Mouse (Mus musculus) liver, embryonic 13.5 days (tissue): ENCODE measurements at regions not wholly inside any gene's neighbourhood (a gene's known extent, or its start where the extent isn't known, plus 50 kb on each side); places are given as distances from the start of the nearest gene placed in this dataset.

Experiments used
- ATAC-seq: fragments of 200-750 bp; cut with Nextera tagmentation; 2 replicates; pipeline ENCODE4 v1.8.0; 2017; ENCODE audit warnings: low read depth, mild to moderate bottlenecking, moderate number of reproducible peaks, moderate library complexity
- DNase-seq: peaks from one replicate; pipeline ENCODE4 v3.0.0; 2022
- H3K27ac ChIP-seq: fragments of 300-500 bp; sonication (generic); 2 replicates; pipeline ENCODE4 v1.5.1; 2015; ENCODE audit warnings: moderate library complexity, mild to moderate bottlenecking, inconsistent platforms
- H3K27me3 ChIP-seq: fragments of 300-500 bp; sonication (generic); 2 replicates; pipeline ENCODE4 v1.6.1; 2015; ENCODE audit warnings: mild to moderate bottlenecking, inconsistent platforms
- H3K36me3 ChIP-seq: fragments of 300-500 bp; sonication (generic); 2 replicates; pipeline ENCODE4 v1.6.1; 2015; ENCODE audit warnings: mild to moderate bottlenecking, inconsistent platforms
- H3K4me1 ChIP-seq: fragments of 300-500 bp; sonication (generic); replicated peaks from 2 replicates; pipeline ENCODE4 v1.6.1; 2015; ENCODE audit warnings: inconsistent platforms
- H3K4me2 ChIP-seq: fragments of 300-500 bp; sonication (generic); 2 replicates; pipeline ENCODE4 v1.6.1; 2015; ENCODE audit warnings: inconsistent platforms, mild to moderate bottlenecking, moderate library complexity
- H3K4me3 ChIP-seq: fragments of 300-500 bp; sonication (generic); replicated peaks from 2 replicates; pipeline ENCODE4 v1.5.1; 2015; ENCODE audit warnings: mild to moderate bottlenecking, inconsistent platforms
- H3K9ac ChIP-seq: fragments of 300-500 bp; sonication (generic); 2 replicates; pipeline ENCODE4 v1.6.1; 2015; ENCODE audit warnings: mild to moderate bottlenecking, inconsistent platforms
- H3K9me3 ChIP-seq: fragments of 300-500 bp; sonication (generic); replicated peaks from 2 replicates; pipeline ENCODE4 v1.6.1; 2016; ENCODE audit warnings: inconsistent platforms
- WGBS: fragments of 180-500 bp; shearing (Covaris S2); methylation state at CpG from one replicate; pipeline ENCODE4 v1.1.7; 2015; ENCODE audit not compliant: insufficient replicate concordance; 5-methylcytosine and 5-hydroxymethylcytosine counted together

DNA sequence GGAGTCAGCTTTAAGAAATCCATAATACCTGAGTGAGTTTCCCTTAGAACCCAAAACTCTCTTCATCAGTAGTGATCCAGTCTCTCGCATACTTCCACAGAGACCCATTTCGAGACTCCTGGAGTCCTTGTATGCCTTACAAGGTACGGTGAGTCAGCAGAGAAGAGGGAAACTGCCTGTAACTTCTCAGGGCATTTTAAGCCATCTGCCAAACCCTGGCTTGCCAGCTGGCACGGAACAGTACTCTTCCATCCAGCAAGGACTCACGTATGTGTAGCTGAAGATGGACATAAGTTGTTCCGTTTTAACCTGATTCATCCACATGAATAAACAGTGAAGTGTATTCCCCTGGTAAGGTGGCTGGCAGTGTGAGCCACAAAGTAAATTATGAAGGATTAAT is 267.0 kb downstream of the Mreg start:
- no peak overlapping the region for H3K27ac ChIP-seq
- 69% methylated on average over 6 of the region's 6 CpGs for WGBS
- no peaks in the 10 kb centered on the region for H3K36me3 ChIP-seq
- H3K9me3 ChIP-seq = no peaks in the 10 kb centered on the region
- no peak overlapping the region for H3K9ac ChIP-seq
- no peak overlapping the region for H3K4me3 ChIP-seq
- DNase-seq (no peak), ATAC-seq (no peak)
- no peaks in the 10 kb centered on the region for H3K4me1 ChIP-seq
- H3K4me2 ChIP-seq = no peak overlapping the region
- no peaks in the 10 kb centered on the region for H3K27me3 ChIP-seq

DNA sequence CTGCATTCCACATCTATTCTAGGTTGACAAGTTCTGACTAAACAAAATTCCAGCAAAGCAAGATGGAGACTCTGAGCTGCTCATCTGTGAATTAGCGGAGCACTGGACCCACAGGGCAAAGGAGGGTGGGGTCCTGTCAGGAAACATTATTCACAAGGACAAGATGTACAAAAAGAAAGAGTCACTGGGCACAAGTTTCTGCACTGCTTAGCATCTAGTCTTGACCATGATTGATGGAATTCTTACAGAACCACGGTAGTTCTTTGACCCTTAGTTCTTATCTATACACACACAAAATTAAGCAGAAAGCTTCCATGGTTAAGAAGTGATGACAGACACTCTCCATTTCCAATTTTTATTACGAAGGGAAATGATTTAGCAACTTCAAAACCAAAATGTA is 267.6 kb downstream of the Mreg start:
- Histone ChIP-seq H3K27ac (no peak overlapping the region), H3K9ac (no peak overlapping the region), H3K9me3 (no peaks in the 10 kb centered on the region), H3K36me3 (no peaks in the 10 kb centered on the region), H3K4me3 (no peak overlapping the region), H3K4me2 (no peak overlapping the region), H3K27me3 (no peaks in the 10 kb centered on the region), H3K4me1 (no peaks in the 10 kb centered on the region)
- WGBS = 57% methylated on average over 3 of the region's 3 CpGs
- DNase-seq = no peak
- no peak for ATAC-seq

DNA sequence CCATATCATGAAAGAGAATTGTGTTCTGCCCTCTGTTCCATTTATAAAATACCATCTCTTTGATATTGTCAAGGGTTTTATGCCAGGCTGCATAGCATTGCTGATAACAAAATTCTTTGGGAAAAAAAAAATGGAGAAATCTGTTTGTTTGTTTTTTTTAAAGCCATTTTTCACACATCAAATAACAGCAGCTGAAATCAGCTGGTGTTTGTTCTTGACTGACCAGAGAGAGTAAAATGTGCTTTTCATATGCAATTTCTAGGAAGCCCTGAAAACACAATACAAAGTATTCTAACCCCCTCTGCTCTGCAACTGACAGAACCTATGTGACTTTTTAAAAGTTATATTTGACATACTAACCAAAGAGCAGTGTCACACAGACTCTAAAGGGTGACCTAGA is 270.0 kb downstream of the Mreg start:
- H3K27me3 ChIP-seq = no peaks in the 10 kb centered on the region
- DNase-seq (no peak), ATAC-seq (no peak)
- H3K4me3 ChIP-seq = no peak overlapping the region
- no peak overlapping the region for H3K4me2 ChIP-seq
- H3K27ac ChIP-seq = no peak overlapping the region
- H3K36me3 ChIP-seq = no peaks in the 10 kb centered on the region
- no peaks in the 10 kb centered on the region for H3K9me3 ChIP-seq
- no peak overlapping the region for H3K9ac ChIP-seq
- H3K4me1 ChIP-seq = peaks cover 17% of the 10 kb centered on the region

DNA sequence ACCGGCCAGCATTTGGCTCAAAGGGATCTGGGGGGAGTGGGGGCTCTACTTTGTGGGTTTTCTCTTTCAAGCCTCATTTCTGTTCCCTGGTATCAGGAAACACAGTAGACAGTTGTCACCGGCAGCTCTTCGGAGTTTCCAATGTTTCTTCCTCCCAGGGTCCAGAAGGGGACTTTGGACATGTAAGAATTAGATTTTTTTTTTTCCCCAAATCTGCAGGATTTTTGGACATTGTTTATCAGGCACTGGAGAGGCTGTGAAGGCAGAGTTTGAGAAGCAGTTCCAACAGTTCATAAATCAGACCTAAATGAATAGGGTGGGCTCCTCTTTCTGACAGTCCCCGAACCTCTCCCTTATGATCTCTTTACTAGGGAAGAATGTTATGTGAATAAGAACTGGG is 270.4 kb downstream of the Mreg start:
- WGBS = 62% methylated on average over 4 of the region's 4 CpGs
- Histone ChIP-seq H3K9ac (no peak overlapping the region), H3K27ac (no peak overlapping the region), H3K4me1 (peaks cover 21% of the 10 kb centered on the region), H3K4me3 (no peak overlapping the region), H3K36me3 (no peaks in the 10 kb centered on the region), H3K4me2 (no peak overlapping the region), H3K9me3 (no peaks in the 10 kb centered on the region), H3K27me3 (no peaks in the 10 kb centered on the region)
- ATAC-seq (no peak), DNase-seq (no peak)

DNA sequence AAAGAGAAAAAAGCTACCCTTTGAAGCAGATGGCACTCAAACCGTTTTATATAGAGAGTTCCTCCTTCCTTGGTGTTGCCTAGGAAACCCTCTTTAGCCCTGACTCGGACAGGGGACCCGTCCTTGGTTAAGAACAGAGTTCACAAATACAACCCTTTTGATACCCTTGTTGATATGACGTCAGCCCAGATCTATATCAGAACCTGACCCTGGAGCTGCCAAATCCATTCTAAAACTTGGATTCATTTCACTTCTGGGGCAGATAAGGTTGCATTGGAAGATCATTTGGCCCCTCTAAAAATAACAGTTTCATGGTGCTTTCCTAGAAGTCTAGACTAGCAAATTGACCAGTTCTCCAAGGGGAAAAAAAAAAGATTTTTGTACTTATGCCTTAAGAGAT is 271.2 kb downstream of the Mreg start:
- WGBS = 28% methylated on average over 4 of the region's 4 CpGs
- H3K27ac ChIP-seq = no peak overlapping the region
- no peak overlapping the region for H3K4me3 ChIP-seq
- H3K36me3 ChIP-seq = no peaks in the 10 kb centered on the region
- no peak overlapping the region for H3K9ac ChIP-seq
- no peaks in the 10 kb centered on the region for H3K27me3 ChIP-seq
- no peaks in the 10 kb centered on the region for H3K9me3 ChIP-seq
- no peak overlapping the region for H3K4me2 ChIP-seq
- ATAC-seq (no peak), DNase-seq (no peak)
- H3K4me1 ChIP-seq = peaks cover 28% of the 10 kb centered on the region

DNA sequence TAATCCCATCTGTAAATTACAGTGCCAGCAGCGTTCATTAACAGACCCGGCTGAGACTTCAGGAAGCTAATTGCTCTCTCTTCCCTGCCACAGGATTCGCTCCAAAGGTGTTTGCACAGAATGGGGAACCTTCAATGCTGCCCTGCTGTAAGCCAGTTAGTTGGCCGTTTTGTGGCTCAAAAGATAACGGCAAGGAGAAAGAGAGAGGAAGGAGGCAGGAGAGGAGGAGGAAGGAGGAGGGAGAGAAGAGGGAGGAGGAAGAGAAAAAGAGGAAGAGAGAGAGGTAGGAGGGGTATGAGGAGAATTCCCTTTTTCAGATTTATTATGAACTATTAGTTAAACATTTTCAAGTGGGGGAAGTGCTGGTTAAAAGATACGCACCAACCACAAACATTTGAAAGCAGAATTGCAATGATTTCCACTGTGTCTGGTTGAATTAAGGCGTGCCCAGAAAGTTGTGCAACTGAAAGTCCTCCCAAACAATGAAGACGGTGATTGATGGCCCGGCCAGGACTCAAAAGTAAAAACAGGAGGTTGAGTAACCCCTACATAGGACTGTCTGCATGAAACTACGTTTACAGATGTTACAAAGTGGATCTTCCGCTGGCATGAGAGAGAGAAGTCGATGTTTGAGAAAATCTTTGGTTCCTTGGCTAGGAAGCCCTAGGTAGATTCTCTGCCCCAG is 273.6 kb downstream of the Mreg start:
- Histone ChIP-seq H3K9ac (no peak overlapping the region), H3K4me3 (no peak overlapping the region), H3K36me3 (no peaks in the 10 kb centered on the region), H3K27me3 (no peaks in the 10 kb centered on the region), H3K9me3 (no peaks in the 10 kb centered on the region), H3K4me2 (0 out of 2 replicates have a peak overlapping the region, but pooled peaks have one; percentile 6), H3K27ac (no peak overlapping the region; the same call in 1 of the 2 replicates), H3K4me1 (peaks cover 28% of the 10 kb centered on the region)
- WGBS = 4% methylated on average over 12 of the region's 12 CpGs
- ATAC-seq (peak; percentile 39; the same call in 1 of the 2 replicates), DNase-seq (no peak)

DNA sequence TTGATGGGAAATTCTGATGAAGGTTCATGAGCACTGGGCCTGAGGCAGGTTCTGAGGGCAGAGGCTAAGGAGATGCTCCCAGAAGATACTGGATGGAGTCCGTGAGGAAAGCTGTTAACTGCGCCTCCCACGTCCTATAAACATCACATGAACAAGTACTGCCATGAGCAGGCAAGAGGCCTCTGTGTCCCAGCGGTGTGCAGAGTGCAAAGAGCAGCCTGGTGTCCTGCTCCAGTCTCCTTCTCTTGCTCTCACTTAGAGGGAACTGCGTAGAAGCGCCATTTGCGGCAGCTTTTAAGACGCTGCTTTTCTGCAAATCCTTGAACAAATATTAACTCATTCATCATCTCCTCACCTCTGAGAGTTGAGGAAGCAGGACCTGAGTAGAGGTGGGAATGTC is 274.2 kb downstream of the Mreg start:
- 0 out of 2 replicates have a peak overlapping the region, but pooled peaks have one; percentile 6 for H3K4me2 ChIP-seq
- peaks cover 28% of the 10 kb centered on the region for H3K4me1 ChIP-seq
- DNase-seq = no peak
- no peaks in the 10 kb centered on the region for H3K27me3 ChIP-seq
- H3K9ac ChIP-seq = no peak overlapping the region
- ATAC-seq = 0 out of 2 replicates have a peak, but pooled peaks have one; percentile 26
- H3K4me3 ChIP-seq = no peak overlapping the region
- H3K36me3 ChIP-seq = no peaks in the 10 kb centered on the region
- H3K27ac ChIP-seq = no peak overlapping the region; the same call in 1 of the 2 replicates
- no peaks in the 10 kb centered on the region for H3K9me3 ChIP-seq
- 28% methylated on average over 8 of the region's 8 CpGs for WGBS

DNA sequence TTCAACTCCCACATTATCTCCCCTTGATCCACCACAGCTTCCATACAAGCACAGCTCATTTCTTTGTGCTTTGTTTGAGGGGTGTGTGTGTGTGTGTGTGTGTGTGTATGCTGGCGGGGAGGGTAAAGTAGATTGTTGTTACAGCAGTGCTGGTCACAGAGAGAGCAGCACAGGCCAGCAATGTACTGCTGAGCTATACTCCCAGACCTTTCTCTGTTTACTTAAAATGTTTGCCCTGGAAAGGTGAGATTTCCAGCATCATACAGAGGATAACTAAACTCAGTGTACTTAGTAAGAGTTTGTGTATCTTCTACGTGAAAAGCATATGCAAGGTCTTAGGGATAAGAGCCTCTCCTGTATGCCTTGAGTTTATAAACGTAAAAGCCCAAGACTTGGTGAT is 274.9 kb downstream of the Mreg start:
- Histone ChIP-seq H3K36me3 (no peaks in the 10 kb centered on the region), H3K4me2 (no peak overlapping the region), H3K4me1 (peaks cover 30% of the 10 kb centered on the region), H3K27me3 (no peaks in the 10 kb centered on the region), H3K4me3 (no peak overlapping the region), H3K27ac (no peak overlapping the region; the same call in 1 of the 2 replicates), H3K9me3 (no peaks in the 10 kb centered on the region), H3K9ac (no peak overlapping the region)
- whole genome bisulfite sequencing = 47% methylated on average over 3 of the region's 3 CpGs
- ATAC-seq (peak; percentile 54), DNase-seq (no peak)

DNA sequence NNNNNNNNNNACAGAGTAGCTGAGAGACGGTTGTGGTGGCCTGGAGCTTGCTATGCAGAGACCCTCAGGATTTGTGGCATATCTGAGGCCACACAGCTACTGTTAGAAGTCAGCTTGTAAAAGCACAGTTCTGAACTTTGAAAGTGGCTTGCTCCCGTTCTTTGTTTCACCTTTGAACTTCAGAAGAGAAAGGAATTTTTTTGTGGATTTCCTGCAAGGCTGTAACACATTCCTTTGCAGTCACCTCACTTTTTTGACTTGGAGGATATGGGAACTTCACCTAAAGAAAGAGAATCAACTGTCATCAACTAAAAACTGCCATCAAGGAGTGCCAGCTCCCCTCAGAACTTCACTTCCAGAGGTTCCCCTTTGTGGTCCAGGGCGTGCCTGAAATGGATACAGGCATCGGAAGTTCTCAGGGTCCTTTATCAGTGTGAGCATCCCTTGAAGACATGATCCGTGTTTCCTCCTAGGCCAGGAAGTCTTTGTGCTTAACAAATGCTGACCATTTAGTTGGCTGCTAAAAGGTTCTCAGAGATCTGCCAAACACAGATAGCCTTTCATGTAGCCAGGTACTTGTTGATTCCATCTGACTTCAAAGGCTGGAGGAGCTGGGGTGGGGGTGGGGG is 275.5 kb downstream of the Mreg start:
- H3K4me3 ChIP-seq = no peak overlapping the region
- H3K36me3 ChIP-seq = no peaks in the 10 kb centered on the region
- WGBS = 14% methylated on average over 5 of the region's 5 CpGs
- no peak overlapping the region for H3K9ac ChIP-seq
- ATAC-seq = no peak
- no peak overlapping the region; the same call in 1 of the 2 replicates for H3K27ac ChIP-seq
- no peak for DNase-seq
- H3K4me2 ChIP-seq = no peak overlapping the region
- no peaks in the 10 kb centered on the region for H3K9me3 ChIP-seq
- H3K4me1 ChIP-seq = peaks cover 33% of the 10 kb centered on the region
- no peaks in the 10 kb centered on the region for H3K27me3 ChIP-seq

DNA sequence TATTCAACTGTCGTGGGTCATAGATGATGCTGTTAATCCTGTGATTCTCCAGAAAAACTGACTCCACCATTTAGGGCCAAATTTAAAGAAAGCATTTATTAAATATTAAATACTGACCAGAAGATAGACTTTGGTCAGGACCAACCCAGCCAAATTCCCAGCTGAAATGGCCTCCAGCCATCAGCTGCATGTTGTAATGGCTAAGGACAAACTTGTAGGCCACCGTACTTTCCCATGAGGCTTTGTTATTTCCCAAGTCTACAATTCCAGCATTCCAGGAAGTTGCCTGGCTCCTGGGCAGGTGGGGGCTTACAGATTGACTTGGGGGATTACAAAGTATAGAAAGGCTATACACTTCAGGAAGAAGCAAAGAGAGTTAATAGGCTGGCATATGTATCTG is 272.5 kb upstream of the Fn1 start:
- H3K36me3 ChIP-seq = no peaks in the 10 kb centered on the region
- no peak overlapping the region for H3K4me3 ChIP-seq
- DNase-seq (no peak), ATAC-seq (no peak)
- no peaks in the 10 kb centered on the region for H3K27me3 ChIP-seq
- no peak overlapping the region for H3K4me2 ChIP-seq
- WGBS = 83% methylated on average over 2 of the region's 2 CpGs
- H3K9ac ChIP-seq = no peak overlapping the region
- H3K27ac ChIP-seq = no peak overlapping the region
- no peaks in the 10 kb centered on the region for H3K9me3 ChIP-seq
- H3K4me1 ChIP-seq = no peaks in the 10 kb centered on the region

DNA sequence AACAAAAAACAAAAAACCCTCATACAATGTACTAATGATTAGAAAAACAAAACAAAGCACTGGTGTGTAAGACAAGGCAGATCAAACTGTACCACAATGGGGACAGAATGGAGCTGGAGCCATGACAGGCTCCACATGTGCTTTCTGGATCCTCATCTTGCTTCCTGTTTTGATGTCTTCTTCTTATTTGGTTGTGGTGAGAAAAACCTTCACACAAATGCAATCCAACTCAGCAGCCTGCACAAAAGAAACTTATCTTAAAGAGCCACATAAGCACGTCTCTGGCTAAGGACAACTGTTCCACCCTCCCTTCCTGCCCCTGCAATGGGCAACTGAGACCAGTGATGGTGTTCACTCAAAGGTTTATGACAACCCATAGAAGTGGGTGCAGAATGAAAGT is 271.9 kb upstream of the Fn1 start:
- Histone ChIP-seq H3K27me3 (no peaks in the 10 kb centered on the region), H3K4me3 (no peak overlapping the region), H3K9ac (no peak overlapping the region), H3K4me2 (no peak overlapping the region), H3K9me3 (no peaks in the 10 kb centered on the region), H3K4me1 (no peaks in the 10 kb centered on the region), H3K27ac (no peak overlapping the region), H3K36me3 (no peaks in the 10 kb centered on the region)
- WGBS = 18% methylated on average over 1 of the region's 1 CpGs
- ATAC-seq = no peak
- DNase-seq = no peak

DNA sequence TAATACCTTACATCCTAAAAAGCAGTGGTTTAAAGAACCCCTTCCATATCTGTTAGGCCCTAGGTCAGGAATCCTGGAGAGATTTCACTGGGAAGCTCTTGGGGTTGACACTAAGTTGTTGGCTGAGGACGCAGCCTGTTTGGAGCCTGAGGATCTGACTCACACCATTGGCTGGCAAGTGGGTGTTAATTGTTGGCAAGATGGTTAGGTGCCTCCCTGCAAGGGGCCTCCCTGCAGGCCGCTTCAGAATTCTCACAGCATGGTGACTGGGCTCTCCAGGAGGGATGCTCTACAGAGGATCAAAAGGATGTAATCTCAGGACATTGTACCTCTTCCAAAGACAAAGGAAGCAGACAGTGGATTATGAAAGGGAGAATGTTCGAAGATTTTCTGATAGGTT is 270.7 kb upstream of the Fn1 start:
- H3K4me1 ChIP-seq = no peaks in the 10 kb centered on the region
- no peaks in the 10 kb centered on the region for H3K9me3 ChIP-seq
- H3K4me3 ChIP-seq = no peak overlapping the region
- ATAC-seq (no peak), DNase-seq (no peak)
- no peaks in the 10 kb centered on the region for H3K27me3 ChIP-seq
- no peak overlapping the region for H3K27ac ChIP-seq
- no peak overlapping the region for H3K9ac ChIP-seq
- WGBS = 68% methylated on average over 3 of the region's 3 CpGs
- H3K36me3 ChIP-seq = no peaks in the 10 kb centered on the region
- H3K4me2 ChIP-seq = no peak overlapping the region
